Mouse (Mus musculus) spleen, postnatal 4 days (tissue): Measurements from ENCODE around the gene Blm.

Source experiments
- DNase-seq, 2 experiments: peaks; one replicate each; pipeline ENCODE4 v3.0.0; 2022; ENCODE audit warnings: low spot score in 2 of 2

Blm gene

DNA sequence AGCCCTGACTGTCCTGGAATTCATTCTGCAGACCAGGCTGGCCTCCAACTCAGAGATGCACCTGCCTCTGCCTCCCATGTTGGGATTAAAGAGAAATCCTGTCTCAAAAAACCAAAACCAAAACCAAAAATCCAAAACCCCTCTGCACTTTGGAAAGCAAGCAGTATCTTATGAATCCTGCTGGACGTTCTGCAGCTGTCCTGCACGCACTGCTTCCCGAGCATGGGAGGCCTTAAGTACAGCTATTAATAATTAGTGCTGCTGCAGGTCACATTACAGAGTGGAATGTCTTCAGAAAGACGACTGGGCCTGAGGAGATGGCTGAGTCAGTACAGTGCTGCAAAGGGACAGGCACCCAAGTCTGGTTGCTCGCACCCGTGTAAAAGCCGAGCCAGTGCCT is 73.0 kb downstream of the Blm start:
- peak in 1 of 2 experiments; percentile 10 for DNase-seq

DNA sequence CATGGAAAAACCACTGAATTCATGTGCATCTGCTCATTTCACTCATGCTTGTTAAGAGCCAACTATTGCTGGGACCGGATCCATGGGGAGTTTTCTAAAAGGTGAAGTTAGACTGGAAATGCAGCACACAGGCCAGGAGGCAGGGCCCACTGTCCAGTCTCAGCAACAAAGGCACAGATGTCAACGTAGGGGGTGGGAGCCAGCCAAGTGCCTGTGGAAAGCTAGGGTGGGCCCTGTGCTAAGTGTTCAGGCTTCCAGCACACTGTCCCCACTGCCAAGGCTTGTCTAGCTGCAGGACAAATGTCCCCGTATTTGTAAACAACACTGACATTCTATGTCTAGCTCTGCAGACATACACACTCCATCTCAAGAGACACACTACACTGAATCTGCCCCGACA is 74.0 kb downstream of the Blm start:
- DNase-seq = peak in 1 of 2 experiments; percentile 7

DNA sequence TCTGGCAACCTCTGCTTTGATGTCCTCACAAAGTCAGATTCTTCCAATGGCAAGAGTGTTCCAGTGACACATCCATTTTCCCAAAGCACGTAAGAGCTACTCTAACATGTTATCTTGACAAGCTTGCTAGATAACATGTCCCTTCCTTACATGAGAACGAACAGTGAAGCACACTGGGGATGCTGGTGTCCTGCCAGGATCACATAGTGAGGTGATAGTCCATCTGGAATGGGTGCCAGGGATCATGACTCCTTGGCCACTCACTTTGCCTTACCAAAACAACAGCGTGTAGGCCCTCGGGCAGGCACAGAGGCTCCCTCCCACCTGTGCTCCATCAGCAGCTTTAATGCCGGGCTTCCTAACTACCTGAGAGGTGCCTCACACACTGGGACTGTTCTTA is 74.7 kb downstream of the Blm start:
- DNase-seq = peak in 1 of 2 experiments; percentile 7

DNA sequence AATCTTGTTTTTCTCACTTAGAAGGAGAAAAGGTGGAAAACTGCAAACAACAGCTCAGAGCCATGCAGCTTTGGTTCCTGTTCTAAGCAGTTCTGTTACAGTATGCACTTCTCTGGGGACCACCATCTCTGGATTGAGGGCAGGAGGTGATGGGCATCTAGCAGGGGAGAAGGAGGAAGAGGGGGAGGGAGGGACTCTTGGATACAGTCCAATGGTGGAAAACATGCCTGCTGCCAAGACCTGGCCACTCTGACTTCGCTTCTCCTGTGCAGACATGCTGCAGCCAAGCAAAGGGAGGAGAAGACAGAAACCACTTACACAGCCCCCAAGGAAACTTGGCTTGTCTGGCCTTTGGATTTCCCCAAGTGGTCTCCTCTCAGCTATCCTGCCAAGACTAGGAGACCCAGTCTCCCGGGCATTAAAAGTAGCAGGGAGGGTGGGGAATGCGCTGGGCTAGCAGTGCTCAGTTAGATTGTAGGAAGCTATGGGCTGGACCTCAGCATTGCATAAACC is 77.0 kb downstream of the Blm start:
- no peak for DNase-seq

DNA sequence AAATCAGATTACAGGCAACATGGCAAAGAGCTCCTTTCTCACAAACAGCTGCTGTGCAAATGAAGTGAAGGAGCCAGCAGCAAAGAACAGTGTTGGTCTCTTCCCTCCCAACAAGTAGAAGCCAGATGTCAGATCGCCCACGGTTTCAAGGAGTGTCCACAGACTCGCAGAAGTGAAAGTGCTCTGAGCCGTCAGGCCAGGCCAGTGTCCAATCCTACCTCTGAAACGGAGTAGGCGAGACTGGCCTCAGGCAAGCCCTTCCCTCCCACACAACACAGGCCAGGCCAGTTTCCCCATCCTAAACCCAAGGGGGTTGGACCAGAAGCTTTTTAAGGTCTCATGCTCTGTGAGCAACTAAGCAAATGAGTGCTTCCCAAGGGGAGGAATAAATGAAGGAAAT is 77.7 kb downstream of the Blm start:
- no peak for DNase-seq

DNA sequence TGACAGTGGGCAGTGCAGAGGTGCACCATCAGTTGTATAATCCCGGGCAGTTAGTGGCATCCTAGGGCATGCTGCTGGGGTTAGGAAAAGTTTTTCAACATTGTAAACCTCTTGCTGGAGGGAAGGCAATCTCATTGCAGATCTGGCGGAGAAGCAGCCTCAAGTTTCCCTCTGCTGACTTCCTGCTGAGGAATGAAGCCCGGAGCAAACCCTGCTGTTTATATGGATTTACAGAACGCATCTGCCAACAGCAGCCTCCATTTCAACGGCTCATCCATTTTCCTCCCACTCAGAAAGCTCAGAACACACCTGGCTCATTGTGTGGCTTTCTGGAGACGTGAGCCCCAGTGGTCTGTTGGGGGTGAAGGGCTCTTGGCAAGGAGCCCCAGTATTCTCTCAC is 78.6 kb downstream of the Blm start:
- DNase-seq = no peak

DNA sequence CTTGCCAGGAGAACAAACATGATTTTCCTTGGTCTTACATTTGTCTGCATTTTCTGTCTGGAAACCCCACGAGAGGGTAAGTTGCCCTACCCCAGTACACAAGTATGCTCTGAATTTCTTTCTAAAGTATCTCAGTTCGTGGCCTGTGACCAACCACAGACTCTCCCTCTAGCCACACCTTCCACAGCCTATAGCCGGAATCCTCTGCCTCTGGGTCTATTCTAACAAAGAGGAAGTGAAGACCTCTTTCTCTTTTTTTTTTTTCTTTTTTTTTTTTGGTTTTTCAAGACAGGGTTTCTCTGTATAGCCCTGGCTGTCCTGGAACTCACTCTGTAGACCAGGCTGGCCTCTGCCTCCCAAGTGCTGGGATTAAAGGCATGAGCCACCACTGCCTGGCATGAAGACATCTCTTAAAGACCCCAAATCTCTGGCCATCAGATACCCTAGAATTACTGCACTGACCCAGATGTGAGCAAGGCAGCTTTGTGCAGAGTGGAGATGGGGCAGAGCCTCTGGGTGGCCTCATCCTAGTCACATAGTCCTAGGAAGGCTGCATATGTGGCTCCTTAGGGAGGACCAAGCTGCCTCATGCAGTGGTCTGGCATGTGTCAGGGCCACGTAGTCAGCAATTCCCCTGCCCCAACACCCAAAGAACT is 79.3 kb downstream of the Blm start:
- no peak for DNase-seq

DNA sequence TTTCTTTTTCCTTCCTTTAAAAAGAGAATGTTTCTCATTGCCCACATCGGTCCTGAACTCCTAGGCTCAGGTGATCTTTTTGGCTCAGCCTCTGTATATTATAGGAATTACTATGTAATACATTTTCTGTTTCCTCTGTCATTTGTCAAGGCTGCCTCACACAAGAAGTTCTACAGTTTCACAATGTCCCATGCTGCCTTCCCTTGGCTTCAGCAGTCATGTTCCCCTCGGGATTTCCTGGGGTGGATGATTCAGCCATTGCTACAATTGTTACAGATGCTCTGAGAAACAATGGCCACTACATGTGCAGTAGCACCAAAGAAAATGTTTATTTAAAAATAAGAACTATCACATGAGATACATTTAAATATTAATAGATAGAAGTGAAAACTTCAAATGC is 80.1 kb downstream of the Blm start:
- no peak for DNase-seq

DNA sequence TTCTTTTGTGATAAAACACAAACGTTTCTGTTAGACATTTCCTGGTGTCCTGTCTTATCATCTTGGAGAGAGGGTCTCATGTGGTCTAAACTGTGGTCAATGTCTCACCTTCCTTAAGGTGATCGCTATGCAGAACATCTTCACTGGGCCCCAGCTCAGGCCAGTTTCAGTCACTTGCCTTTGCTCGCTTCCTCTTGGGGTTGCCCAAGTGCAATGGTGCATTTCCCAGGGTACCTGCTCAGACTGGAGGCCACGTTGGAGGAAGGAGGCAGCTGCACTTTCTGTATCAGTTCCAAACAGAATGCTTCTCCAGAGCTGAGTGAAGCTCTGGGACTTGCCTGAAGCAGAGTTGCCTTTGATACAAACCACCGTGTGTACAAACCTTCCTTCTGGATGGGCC is 80.9 kb downstream of the Blm start:
- DNase-seq = peak in 1 of 2 experiments; percentile 34

DNA sequence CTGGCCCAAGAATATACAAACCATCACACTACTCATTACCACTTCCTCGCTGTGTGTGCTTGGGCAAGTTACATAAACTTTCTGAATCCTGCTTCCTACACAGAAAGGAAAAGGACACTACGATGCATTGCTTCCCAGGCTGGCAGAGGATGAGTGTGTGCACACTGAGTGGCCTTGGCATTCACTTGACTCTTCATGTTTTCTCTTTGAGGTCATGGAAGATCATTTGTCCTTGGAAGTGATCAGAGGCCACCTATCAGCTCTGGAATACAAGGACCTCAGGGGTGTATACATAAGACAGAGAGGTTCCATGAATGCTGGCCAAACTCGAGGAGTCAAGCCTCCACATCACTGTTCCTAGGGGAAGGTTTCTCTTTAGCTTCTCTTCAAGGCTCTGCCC is 81.8 kb downstream of the Blm start:
- DNase-seq = no peak

DNA sequence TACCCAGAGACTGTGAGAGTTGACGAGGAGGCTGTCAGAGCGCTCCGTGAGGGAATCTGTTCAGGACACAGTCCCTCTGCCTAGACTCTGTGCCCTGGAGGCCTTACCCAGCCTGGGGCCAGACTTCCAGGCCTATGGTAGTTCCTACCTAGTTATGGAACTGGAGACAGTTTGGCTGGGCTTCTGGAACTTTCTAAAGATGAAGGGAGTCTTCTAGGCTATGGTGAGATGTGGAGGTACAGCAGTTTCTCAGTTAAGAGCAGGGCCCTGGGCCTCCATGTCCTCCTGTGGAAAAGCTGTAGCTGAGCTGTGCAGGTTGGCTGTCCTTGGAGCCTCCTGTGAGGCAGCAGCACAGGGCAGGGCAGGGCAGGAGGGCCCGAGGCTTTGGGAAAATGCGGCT is 82.7 kb downstream of the Blm start:
- no peak for DNase-seq

DNA sequence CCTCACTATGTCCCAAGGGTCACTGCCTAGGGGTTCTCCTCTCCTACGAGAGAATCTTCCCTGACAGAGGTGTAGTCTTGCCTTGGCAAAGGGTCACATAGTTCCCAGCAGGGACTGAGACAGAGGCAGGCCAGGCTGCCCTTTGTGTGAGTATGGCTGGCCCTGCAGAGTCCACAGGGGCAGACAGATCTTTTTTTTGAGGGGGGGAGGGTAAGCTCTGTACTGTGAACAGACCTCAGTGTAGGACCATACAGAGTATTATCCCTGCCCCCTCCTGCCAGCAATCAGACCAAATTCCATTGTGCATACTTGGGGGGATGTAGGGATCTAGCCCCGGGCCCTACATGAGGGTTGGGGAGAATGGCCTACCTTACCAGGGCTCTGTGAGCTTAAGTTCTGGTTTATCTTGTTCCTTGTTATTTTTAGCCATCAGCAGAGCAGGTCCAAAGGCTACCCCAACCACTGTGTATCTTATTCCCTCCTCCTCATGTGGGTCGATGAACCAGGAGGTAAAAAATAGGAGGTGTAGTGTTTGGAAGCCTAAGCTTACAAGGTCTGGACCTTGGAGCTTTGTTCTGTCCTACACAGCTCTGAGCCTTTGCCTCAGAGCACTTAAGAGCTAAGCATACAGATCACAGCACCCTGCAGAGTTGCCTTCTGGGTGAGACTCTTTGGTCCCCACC is 83.2 kb downstream of the Blm start:
- DNase-seq = no peak

DNA sequence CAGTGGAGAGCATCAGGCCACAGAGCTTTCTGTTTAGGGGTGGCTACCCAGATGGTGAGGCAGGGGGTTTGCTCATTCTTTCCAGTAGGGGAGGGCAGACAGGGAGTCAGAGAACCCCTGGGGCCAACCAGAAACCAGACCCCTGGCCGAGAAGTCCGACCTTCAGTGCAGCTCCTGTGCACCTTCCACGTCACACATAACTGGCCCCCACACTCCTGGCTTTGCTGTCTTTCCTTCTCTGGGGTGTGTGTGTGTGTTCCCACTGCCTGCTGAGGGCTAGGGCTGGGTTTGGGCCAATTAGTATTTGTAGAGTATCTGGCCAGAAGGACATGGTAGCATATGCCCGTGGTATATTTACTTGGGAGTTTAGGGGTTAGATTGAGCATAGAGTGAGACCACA is 84.6 kb downstream of the Blm start:
- DNase-seq = no peak

DNA sequence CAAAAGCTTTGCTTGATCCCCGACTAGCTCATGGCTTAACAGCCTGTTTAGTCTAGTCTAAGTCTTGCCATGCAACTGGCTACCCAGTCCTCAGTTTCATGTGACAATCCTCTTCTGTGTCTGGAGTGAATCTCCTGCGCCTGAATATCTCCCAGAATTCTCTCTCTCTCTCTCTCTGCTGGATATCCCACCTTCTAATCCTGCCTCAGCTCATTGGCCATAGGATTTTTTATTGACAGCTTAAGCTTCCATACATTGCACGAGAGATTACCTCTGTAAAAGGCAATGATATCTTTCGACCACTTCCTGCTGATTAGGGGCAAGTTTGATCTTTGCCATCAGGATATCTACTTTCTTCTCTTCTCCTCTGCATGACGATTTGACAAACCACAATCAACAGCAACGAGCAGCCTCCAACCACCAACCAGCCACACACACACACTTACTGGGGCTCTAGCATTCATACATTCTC is 85.3 kb downstream of the Blm start:
- no peak for DNase-seq

DNA sequence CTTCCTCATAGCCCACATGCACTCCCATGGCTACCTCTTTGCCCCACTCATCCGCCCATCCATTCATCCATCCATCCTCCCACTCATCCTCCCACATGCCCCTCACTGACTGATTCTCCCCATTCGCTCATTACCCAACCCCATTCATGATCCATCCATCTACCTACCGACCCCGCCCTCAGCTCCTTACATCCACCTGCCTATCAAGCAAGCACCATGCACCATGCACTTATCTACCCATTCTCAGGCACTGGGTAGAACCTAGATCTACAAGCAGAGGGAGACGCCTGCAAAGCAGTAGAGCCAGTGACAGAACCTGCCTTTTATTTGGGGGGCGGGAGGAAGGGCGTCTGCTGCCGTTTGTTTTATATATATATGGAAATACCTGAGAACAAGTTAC is 87.6 kb downstream of the Blm start:
- peak in 1 of 2 experiments; percentile 62 for DNase-seq

DNA sequence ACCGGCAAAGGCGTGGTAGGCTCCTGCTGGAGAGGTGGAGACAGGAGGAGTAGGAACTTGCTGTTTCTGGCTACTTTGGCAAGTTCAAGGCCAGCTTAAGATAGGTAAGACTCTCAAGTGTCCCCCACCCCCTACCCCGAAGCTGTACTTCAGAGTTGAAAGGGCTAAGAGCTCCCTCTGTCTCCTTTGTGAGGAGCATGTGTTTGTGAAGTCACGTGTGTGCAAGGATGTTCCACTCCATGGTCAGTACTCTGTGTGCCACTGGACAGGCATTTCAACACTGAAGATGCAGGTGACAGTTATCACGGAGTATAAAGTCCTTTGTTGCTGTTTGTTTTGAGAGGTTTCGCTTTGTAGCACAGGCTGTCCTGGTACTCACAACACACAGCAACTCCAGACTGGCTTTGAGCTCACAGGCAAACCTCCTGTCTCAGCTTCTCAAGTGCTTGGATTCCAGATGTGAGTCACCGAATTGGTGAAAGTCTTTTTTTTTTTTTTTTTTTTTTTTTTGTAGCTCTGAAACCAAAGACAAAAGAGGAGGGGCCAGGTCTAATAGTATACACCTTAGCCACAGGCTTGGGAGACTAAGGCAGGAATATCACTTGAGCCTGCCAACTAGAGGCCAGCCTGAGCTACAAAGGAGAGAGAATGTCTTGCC is 88.6 kb downstream of the Blm start:
- DNase-seq = no peak

DNA sequence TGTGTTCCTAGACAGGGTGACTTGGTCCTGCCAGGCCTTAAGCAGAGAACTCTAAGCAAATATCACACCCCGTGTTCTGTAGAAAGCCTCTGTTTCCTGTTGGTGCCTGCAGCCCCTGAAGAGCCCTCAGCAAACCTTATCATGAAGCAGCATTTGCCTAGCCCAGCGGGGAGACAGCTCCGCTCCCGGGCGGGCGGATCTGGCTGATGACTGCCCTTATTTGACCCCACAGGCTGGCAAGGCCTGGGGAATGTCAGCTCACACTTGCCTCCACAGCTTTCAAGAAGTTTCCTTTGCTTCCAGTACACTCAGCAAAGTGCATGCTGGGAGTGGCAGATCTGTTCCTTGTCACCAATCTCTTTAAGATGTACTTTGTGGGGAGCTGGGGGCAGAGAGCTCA is 89.4 kb downstream of the Blm start:
- peak; percentile 77 to 84 for DNase-seq

DNA sequence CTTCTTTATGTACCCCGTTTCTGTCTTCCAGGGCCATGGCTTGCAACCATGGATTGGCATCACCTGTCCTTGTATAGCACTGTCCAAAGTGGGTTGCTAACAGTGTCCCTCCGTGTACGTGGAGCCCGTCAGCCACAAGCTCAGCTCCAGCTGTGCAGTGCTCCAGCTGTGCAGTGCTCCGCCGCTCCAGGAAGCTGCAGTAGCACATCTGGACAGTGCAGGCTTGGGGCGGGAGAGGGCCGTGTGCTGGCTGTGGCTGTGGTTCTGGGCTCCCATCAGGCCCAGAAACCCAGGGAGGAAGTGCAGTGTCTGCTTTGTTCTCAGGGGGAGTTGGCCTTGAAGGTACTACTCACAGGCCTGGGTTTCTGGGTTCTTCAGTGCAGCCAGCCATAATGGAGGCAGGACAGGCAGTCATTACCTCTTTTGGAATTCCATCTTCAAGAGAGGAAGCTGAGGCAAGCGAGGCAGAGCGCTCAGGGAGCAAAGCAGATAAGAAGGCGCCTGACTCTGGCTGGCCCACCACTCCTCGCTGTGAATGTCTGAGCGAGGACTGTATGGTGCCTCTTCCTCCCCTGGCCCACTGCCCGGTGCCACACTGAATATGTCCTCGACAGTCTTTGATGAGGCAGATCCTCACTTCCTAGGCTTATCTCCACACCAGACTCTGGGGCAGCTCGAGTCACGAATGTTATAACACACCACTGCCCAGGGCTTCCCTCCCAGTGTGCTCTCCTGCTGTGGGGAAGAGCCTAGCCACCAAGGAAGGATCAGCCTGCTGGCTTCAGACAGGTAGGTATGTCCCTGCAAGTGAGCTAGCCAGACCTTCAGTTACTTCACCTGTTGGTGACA is 90.3 kb downstream of the Blm start:
- peak; percentile 62 to 78 for DNase-seq

DNA sequence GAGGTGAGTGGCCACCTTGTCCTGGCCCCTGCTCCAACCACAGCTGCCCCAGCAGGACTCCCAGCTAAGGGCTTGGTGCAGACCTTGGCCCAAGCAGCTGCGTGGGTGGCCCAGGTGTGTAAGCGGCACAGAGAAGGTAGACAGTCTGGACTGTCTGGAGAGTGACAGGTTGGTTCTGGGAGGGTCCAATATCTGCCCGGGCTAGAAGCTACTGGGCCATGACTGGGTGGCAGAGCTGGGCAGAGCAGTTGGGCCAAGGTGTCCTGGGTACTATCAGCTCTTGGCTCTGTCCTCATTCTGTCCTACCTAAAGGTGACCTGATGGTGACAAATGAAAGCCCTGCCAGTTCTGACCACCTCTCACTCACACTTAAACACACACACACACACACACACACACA is 91.8 kb downstream of the Blm start:
- no peak for DNase-seq

DNA sequence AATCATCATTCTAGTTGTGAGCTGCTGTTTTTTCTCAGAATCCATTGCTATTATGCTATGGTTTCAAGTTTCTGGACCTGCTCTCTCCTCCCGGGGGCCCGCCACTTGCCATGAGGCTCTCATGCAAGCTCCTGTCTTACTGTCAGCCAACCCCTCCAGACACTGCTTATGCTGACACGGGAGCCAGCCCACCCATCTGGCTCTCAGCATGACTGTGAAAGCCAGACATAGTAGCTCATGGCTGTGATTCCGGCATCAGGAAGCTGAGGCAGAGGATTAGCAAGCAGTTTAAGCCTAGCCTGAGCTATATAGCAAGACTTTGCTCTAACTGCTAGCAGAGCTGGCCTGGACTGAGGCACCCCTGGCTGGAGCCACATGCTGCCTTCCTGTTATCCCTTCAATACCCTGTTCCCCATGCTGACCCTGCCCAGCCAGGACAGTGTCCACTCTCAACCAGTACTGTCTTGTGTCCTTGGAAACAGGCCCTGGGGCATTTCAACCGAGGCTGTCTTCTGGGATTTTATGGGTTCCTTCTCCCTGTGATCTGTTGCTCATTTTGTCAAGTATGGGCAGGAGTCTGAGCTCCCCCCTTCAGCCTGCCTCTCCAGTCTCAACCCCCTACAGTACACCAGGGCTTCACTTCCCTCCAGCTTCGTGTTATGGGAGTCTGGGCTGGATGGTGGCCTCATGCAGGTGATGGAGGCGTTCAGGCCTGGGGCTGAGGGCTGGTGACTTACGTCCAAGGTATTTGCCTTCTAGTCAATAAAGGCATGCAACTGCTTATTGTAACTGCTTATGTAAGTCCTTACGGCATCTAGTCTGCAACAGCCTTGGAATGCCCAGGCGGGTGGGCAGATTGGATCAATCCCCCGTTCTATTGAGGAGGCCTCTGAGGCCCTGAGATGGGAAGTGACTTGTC is 92.7 kb downstream of the Blm start:
- no peak for DNase-seq

DNA sequence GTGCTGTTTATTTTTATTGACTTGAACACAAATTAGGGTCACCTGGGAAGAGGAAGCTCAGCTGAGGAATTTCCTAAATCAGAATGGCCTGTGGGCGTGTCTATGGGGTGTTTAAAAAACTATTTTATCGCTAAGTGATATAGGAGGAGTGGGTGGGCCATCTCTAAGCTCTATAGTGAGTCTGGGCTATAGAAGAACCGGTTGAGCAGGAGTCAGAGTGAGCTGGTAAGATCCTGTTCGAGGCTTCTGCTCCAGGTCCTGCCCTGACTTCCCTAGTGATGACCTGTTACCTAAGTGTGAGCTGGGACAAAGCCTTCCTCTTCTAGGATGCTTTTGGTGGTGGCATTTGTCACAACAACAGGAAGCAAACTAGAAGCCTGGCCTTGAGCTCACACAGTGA is 94.2 kb downstream of the Blm start:
- DNase-seq = no peak
